Mouse (Mus musculus): ENCODE results near the gene Dph2. TPM values are rescaled to one million over a fixed set of nuclear protein-coding genes. Genes with fewer than 3 reads are reported as not detected.

The Dph2 gene
- polyA plus RNA-seq, 1 experiment from 2014 or later = 22.0 TPM

DNA sequence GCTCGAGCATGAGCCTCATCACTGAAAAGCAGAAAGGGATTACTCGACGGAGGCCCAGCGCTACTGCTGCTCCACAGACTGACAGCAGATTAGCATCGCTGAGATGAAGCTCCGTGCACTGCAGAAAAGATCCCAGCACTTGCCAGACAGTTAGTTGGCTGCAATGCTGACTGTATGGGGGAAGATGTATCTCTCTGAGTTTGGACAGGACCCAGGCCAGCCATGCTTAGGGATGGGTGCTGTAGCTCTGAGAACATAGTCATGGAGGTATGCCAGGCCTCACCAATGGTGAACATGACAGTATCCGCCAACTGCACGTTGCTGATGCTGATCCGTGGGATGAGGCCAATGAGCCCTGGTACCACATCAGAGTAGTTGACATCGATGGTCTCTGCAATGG is 12.3 kb upstream of the Dph2 start:
- no peaks in the 10 kb centered on the region for H3K27me3 ChIP-seq (ENCODE audit: control insufficient read depth, insufficient read depth, low read length)
- H3K9me3 ChIP-seq (ENCODE audit: control insufficient read depth, low read length) = no peaks in the 10 kb centered on the region
- no peak for ATAC-seq (ENCODE audit: low FRiP score, low TSS enrichment)
- H3K36me3 ChIP-seq (ENCODE audit: control insufficient read depth, insufficient read depth, low read length) = peaks cover 75% of the 10 kb centered on the region
- 0 out of 2 replicates have a peak, but pooled peaks cover 5% of the 10 kb centered on the region for H3K4me1 ChIP-seq (ENCODE audit: control insufficient read depth, insufficient read depth, low read length)
- H3K4me3 ChIP-seq (ENCODE audit: low read length) = no peak overlapping the region
- no peak overlapping the region for H3K27ac ChIP-seq (ENCODE audit: low read depth, low read length)
- no peak overlapping the region for H3K9ac ChIP-seq (ENCODE audit: low read depth, low read length)
- no peak overlapping the region for H3K4me2 ChIP-seq (replicated peaks; ENCODE audit: low read depth, low read length)
- 95% methylated on average over 10 of the region's 10 CpGs for WGBS

GRCm38 (mm10) chr4:117898111-117898510 is 6.3 kb upstream of the Dph2 start:
- Histone ChIP-seq H3K27me3 (ENCODE audit: control insufficient read depth, insufficient read depth, low read length) (no peaks in the 10 kb centered on the region), H3K4me1 (ENCODE audit: control insufficient read depth, insufficient read depth, low read length) (no peaks in the 10 kb centered on the region), H3K9ac (ENCODE audit: low read depth, low read length) (no peak overlapping the region), H3K27ac (ENCODE audit: low read depth, low read length) (no peak overlapping the region), H3K4me2 (replicated peaks; ENCODE audit: low read depth, low read length) (no peak overlapping the region), H3K9me3 (ENCODE audit: control insufficient read depth, low read length) (no peaks in the 10 kb centered on the region), H3K36me3 (ENCODE audit: control insufficient read depth, insufficient read depth, low read length) (peaks cover 77% of the 10 kb centered on the region), H3K4me3 (ENCODE audit: low read length) (no peak overlapping the region)
- 90% methylated on average over 3 of the region's 3 CpGs for WGBS
- no peak for ATAC-seq (ENCODE audit: low FRiP score, low TSS enrichment)

GRCm38 (mm10) chr4:117896031-117896430 is 4.2 kb upstream of the Dph2 start:
- 96% methylated on average over 6 of the region's 6 CpGs for WGBS

DNA sequence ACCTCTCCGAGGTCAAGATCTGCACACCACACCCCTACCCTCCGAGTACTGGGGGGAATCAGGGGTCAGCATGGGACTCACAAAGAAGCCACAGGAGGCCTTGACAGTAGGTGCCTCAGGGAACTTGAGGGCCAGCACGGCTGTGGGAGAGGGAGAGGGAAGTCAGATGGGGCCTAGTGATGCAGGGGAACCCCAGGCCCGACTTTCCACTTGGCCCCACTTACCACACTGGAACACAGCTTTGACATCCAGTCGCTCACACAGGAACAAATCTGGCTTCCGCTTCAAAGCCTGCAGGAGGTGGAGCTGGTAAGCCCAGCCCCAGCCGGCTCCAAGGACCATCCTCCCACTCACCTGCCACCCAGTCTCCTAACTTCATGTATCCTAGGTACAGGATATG is 3.5 kb upstream of the Dph2 start:
- WGBS = 85% methylated on average over 7 of the region's 7 CpGs
- peaks cover 49% of the 10 kb centered on the region for H3K36me3 ChIP-seq (ENCODE audit: control insufficient read depth, insufficient read depth, low read length)
- no peak for ATAC-seq (ENCODE audit: low FRiP score, low TSS enrichment)

More at GRCm38 (mm10) chr4:117896031-117896430, 4.2 kb upstream of the Dph2 start:
- H3K27ac ChIP-seq (ENCODE audit: low read depth, low read length) = no peak overlapping the region
- no peak overlapping the region for H3K9ac ChIP-seq (ENCODE audit: low read depth, low read length)
- no peak overlapping the region for H3K4me2 ChIP-seq (replicated peaks; ENCODE audit: low read depth, low read length)
- peaks cover 56% of the 10 kb centered on the region for H3K36me3 ChIP-seq (ENCODE audit: control insufficient read depth, insufficient read depth, low read length)
- ATAC-seq (ENCODE audit: low FRiP score, low TSS enrichment) = no peak
- H3K9me3 ChIP-seq (ENCODE audit: control insufficient read depth, low read length) = no peaks in the 10 kb centered on the region
- H3K27me3 ChIP-seq (ENCODE audit: control insufficient read depth, insufficient read depth, low read length) = no peaks in the 10 kb centered on the region
- H3K4me1 ChIP-seq (ENCODE audit: control insufficient read depth, insufficient read depth, low read length) = peaks cover 3% of the 10 kb centered on the region; the same call in 1 of the 2 replicates
- no peak overlapping the region for H3K4me3 ChIP-seq (ENCODE audit: low read length)

GRCm38 (mm10) chr4:117894601-117895000 is 2.8 kb upstream of the Dph2 start:
- Histone ChIP-seq H3K4me1 (ENCODE audit: control insufficient read depth, insufficient read depth, low read length) (peaks cover 6% of the 10 kb centered on the region; the same call in 1 of the 2 replicates), H3K4me3 (ENCODE audit: low read length) (no peak overlapping the region), H3K9ac (ENCODE audit: low read depth, low read length) (no peak overlapping the region), H3K27me3 (ENCODE audit: control insufficient read depth, insufficient read depth, low read length) (no peaks in the 10 kb centered on the region), H3K27ac (ENCODE audit: low read depth, low read length) (no peak overlapping the region), H3K9me3 (ENCODE audit: control insufficient read depth, low read length) (no peaks in the 10 kb centered on the region), H3K4me2 (replicated peaks; ENCODE audit: low read depth, low read length) (no peak overlapping the region), H3K36me3 (ENCODE audit: control insufficient read depth, insufficient read depth, low read length) (peaks cover 46% of the 10 kb centered on the region)
- WGBS = 84% methylated on average over 8 of the region's 8 CpGs
- ATAC-seq (ENCODE audit: low FRiP score, low TSS enrichment) = no peak

More for the DNA sequence above, 3.5 kb upstream of the Dph2 start:
- Histone ChIP-seq H3K9ac (ENCODE audit: low read depth, low read length) (no peak overlapping the region), H3K9me3 (ENCODE audit: control insufficient read depth, low read length) (no peaks in the 10 kb centered on the region), H3K27me3 (ENCODE audit: control insufficient read depth, insufficient read depth, low read length) (no peaks in the 10 kb centered on the region), H3K4me2 (replicated peaks; ENCODE audit: low read depth, low read length) (no peak overlapping the region), H3K4me3 (ENCODE audit: low read length) (no peak overlapping the region), H3K27ac (ENCODE audit: low read depth, low read length) (no peak overlapping the region), H3K4me1 (ENCODE audit: control insufficient read depth, insufficient read depth, low read length) (peaks cover 6% of the 10 kb centered on the region; the same call in 1 of the 2 replicates)

- Histone ChIP-seq H3K9me3 (ENCODE audit: control insufficient read depth, low read length) (no peaks in the 10 kb centered on the region), H3K9ac (ENCODE audit: low read depth, low read length) (no peak overlapping the region), H3K4me1 (ENCODE audit: control insufficient read depth, insufficient read depth, low read length) (peaks cover 6% of the 10 kb centered on the region; the same call in 1 of the 2 replicates), H3K4me3 (ENCODE audit: low read length) (no peak overlapping the region), H3K4me2 (replicated peaks; ENCODE audit: low read depth, low read length) (no peak overlapping the region), H3K27ac (ENCODE audit: low read depth, low read length) (no peak overlapping the region), H3K36me3 (ENCODE audit: control insufficient read depth, insufficient read depth, low read length) (peaks cover 37% of the 10 kb centered on the region), H3K27me3 (ENCODE audit: control insufficient read depth, insufficient read depth, low read length) (no peaks in the 10 kb centered on the region)
- ATAC-seq (ENCODE audit: low FRiP score, low TSS enrichment) = no peak
- WGBS = 13% methylated on average over 9 of the region's 9 CpGs
Observed at GRCm38 (mm10) chr4:117893376-117893775, 1.5 kb upstream of the Dph2 start.

- H3K4me1 ChIP-seq (ENCODE audit: control insufficient read depth, insufficient read depth, low read length) = peaks cover 12% of the 10 kb centered on the region; the same call in 1 of the 2 replicates
- ATAC-seq (ENCODE audit: low FRiP score, low TSS enrichment) = no peak
- WGBS = 73% methylated on average over 8 of the region's 8 CpGs
- no peak overlapping the region for H3K9ac ChIP-seq (ENCODE audit: low read depth, low read length)
- H3K36me3 ChIP-seq (ENCODE audit: control insufficient read depth, insufficient read depth, low read length) = peaks cover 22% of the 10 kb centered on the region
- peak overlapping the region; percentile 82 for H3K4me2 ChIP-seq (replicated peaks; ENCODE audit: low read depth, low read length)
- peak overlapping the region; percentile 73 for H3K4me3 ChIP-seq (ENCODE audit: low read length)
- H3K9me3 ChIP-seq (ENCODE audit: control insufficient read depth, low read length) = no peaks in the 10 kb centered on the region
- H3K27ac ChIP-seq (ENCODE audit: low read depth, low read length) = no peak overlapping the region
- H3K27me3 ChIP-seq (ENCODE audit: control insufficient read depth, insufficient read depth, low read length) = no peaks in the 10 kb centered on the region
Observed at GRCm38 (mm10) chr4:117890750-117891149, 1.1 kb downstream of the Dph2 start.

- no peak overlapping the region for H3K4me2 ChIP-seq (replicated peaks; ENCODE audit: low read depth, low read length)
- H3K27me3 ChIP-seq (ENCODE audit: control insufficient read depth, insufficient read depth, low read length) = no peaks in the 10 kb centered on the region
- no peak for ATAC-seq (ENCODE audit: low FRiP score, low TSS enrichment)
- WGBS = 92% methylated on average over 14 of the region's 14 CpGs
- no peaks in the 10 kb centered on the region for H3K9me3 ChIP-seq (ENCODE audit: control insufficient read depth, low read length)
- peaks cover 24% of the 10 kb centered on the region for H3K36me3 ChIP-seq (ENCODE audit: control insufficient read depth, insufficient read depth, low read length)
- peaks cover 12% of the 10 kb centered on the region; the same call in 1 of the 2 replicates for H3K4me1 ChIP-seq (ENCODE audit: control insufficient read depth, insufficient read depth, low read length)
- no peak overlapping the region for H3K9ac ChIP-seq (ENCODE audit: low read depth, low read length)
- no peak overlapping the region for H3K4me3 ChIP-seq (ENCODE audit: low read length)
- no peak overlapping the region for H3K27ac ChIP-seq (ENCODE audit: low read depth, low read length)
Observed at GRCm38 (mm10) chr4:117890031-117890430, 1.8 kb downstream of the Dph2 start.

DNA sequence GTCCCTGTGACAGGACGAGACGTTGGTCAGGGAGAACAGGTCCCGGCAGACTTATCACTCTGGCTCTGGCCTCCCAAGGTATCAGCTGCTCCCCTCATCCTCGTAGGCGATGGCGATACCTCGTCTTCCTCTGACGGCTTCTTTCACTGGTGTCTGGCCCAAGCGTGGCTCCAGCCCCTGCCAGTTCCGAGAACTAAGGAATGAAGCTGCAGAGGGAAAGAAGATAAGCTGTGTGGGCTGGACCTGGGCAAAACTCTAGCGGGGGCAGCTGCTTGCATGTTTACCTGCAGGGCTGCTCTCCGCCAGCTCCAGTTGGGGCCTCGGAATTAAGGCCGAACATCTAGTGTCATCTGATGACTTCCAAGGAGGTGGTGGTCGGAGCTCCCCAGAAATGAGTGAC is 2.4 kb downstream of the Dph2 start:
- no peak for ATAC-seq (ENCODE audit: low FRiP score, low TSS enrichment)
- peaks cover 12% of the 10 kb centered on the region; the same call in 1 of the 2 replicates for H3K4me1 ChIP-seq (ENCODE audit: control insufficient read depth, insufficient read depth, low read length)
- H3K27me3 ChIP-seq (ENCODE audit: control insufficient read depth, insufficient read depth, low read length) = no peaks in the 10 kb centered on the region
- no peak overlapping the region for H3K27ac ChIP-seq (ENCODE audit: low read depth, low read length)
- H3K4me3 ChIP-seq (ENCODE audit: low read length) = no peak overlapping the region
- H3K9ac ChIP-seq (ENCODE audit: low read depth, low read length) = no peak overlapping the region
- H3K4me2 ChIP-seq (replicated peaks; ENCODE audit: low read depth, low read length) = no peak overlapping the region
- no peaks in the 10 kb centered on the region for H3K9me3 ChIP-seq (ENCODE audit: control insufficient read depth, low read length)
- WGBS = 90% methylated on average over 15 of the region's 15 CpGs
- peaks cover 26% of the 10 kb centered on the region for H3K36me3 ChIP-seq (ENCODE audit: control insufficient read depth, insufficient read depth, low read length)

Measured in kidney, embryonic 14.5 days (tissue).